Mouse (Mus musculus): ENCODE measurements around the gene Acad12.

- TF ChIP-seq GATA1 (IDR thresholded peaks at IDR 0.05; ENCODE audit: borderline replicate concordance, low read length) (no peak), FLI1 (IDR thresholded peaks at IDR 0.05; ENCODE audit: low read length) (no peak)
These were observed 35.8 kb upstream of the Acad12 start for GRCm38 (mm10) chr5:121654526-121654925.

Measured in megakaryocyte, embryonic 14.5 days (primary cell).